Mouse (Mus musculus) erythroblast, adult 5-6 weeks (primary cell): ENCODE measurements around the gene Npm1. TPM values are rescaled to one million over a fixed set of nuclear protein-coding genes. Genes with fewer than 3 reads are reported as not detected.

ENCODE experiments used
- ATAC-seq: replicated peaks from 2 replicates; pipeline ENCODE4 v1.8.0; 2016; ENCODE audit warnings: moderate number of reproducible peaks, mild to moderate bottlenecking, moderate TSS enrichment, inconsistent platforms; ENCODE audit not compliant: poor library complexity, low FRiP score, severe bottlenecking
- total RNA-seq, 2 experiments: library from RNA; stranded (forward) in 1 of 2; stranded (reverse) in 1 of 2; fragments of 150-400 nt in 1 of 2; fragments of 200-764, 138-1000 nt in 1 of 2; gene quantifications; 2 replicates each; pipeline versions ENCODE4 v1.2.3 to v1.2.4; 2015 to 2017; ENCODE audit warnings: low replicate concordance in 2 of 2

Npm1 gene
- total RNA-seq, 2 experiments from 2014 or later: 435 to 473 TPM

DNA sequence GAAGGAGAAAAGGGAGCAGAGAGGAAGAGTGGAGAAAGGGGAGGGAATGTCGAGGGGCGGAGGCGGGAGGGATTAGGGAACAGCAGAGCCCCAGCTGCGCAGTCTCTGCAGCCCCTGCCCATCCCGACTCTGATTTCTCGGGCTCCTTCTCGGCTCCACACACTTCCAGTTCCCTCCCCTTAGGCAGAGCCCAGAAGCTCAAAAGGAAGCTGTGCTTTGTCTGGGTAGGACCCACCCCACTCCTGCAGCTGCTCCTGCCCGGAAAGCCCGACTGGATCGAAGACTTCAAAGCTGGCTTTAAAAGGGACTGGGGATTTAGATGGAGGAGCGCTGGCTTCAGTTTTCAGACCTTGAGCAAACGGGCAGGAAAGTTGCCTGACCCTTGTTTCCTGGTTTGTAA is 30.7 kb upstream of the Npm1 start:
- no peak for ATAC-seq

DNA sequence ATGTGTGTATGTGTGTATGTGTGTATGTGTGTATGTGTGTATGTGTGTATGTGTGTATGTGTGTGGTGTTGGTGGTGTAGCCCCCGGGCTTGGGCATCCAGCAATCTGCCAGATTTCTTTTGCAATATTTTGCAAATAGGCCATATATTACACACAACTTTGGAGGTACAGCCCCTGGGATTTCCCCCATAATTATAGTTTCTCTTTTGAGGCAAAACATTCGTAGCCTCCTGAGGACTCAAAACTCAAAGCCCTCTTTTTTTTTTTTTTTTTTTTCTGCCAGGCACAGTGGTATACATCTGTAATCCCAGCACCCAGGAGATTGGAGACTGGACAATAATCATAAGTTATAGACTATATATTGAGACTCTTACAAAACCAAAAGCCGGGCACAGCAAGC is 18.8 kb upstream of the Npm1 start:
- ATAC-seq: no peak

DNA sequence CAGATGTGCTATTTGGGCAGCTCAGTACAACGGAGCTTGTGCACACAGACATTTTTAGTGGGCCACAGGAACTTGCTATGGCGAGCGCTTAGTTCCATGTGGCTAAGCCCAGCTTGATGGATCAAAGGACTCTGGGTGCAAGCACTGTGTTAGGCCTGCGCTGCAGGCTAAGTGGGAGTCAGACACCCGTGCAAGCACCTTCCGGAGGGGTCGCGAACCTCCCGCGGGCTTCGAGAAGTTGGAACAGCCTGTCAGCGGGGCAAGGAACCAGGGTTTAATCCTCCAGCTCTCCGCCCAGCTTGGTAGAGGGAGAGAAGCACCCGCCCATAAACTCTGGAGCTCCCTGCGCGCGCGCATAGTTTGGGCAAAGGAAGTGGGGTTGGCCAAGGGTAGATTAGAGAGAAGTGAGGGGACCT is 17.7 kb upstream of the Npm1 start:
- ATAC-seq: no peak

DNA sequence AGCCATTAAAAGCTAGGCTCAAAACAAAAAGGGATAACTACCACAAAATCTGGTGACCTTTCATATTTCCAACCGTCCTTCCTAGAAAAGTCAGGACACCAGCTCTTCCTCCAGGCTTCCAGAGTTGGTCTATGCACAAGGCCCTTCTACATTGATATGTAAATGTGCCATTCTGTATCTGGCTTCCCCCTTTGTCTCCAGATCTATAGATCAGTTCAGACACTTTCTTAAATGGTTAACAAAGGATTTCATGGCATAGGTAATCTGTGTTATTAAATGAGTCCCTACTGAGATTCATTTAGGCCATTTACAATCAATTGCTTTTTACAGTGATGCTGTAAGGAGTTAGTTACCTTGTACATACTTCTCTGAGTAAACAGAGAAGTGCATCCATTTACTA is 16.8 kb upstream of the Npm1 start:
- no peak for ATAC-seq

DNA sequence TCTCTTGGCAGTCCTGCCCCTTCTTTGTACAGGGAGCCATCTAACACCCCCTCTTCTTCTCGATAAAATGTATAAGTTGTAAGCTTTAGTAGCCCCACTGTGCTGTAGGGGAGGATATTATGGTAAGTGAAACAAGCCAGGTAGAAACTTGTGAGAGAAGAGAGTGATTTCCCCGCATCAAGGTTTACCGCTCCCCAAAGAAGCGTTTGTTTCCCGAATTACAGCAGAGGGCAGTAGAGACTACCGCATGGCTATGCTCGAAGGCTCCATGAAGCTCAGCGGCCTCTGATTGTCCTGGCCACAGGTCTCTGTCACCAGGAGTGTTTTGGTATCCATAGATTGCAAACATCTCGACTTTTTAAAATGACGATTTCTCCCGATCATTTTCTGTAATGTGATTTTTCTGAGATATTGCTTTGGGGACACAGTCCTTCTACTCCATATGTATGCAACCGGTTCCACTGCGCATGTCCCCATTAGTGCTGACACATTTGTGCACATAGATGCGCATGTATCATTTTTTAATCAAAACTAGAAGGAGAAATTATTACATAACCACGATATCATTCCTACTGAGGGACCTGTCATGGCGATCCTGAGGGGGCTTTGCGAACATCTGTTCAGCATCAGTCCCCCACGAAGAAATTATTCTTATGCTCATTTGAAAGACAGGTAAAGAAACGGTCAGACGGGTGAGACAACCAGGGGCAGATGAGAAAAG is 13.7 kb upstream of the Npm1 start:
- ATAC-seq: no peak

DNA sequence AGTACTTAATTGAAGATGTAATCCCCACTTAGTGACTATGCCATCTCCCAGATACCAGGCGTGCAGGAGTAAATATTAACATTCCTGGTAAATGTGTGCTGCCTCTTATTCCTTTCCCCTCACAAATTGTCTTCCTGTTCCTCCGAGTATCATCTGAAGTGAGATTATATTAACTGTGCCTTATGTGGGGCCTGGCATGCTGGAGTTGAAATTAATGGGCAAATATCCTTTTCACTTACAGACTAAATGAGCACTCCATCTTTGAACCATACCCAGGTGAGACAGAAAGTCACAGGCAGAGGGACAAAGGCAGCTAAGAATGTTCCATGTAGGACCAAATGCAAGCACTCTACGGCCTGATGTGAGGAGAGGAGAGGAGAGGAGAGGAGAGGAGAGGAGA is 12.8 kb upstream of the Npm1 start:
- no peak for ATAC-seq

DNA sequence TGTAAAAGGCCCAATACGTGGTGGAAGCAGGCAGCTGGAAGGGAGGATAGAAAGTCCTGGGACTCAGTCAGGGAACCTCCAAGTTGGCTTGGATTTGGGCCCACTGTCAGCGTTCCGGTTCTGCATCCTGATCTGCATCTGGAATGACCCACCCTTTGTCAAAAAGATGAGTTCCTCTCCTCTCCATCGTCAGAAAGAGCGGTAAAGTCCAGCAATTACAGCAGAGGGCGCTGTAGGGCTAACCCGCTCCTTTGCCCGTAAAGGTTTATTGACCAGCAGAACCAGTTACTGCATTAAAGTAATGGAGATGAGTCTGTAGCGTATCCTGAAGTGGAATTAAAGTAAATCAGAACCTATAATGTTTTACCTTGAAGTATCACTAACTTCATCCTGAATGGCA is 7.5 kb upstream of the Npm1 start:
- ATAC-seq: no peak

GRCm38 (mm10) chr11:33162211-33162997 is 602 bp downstream of the Npm1 start:
- peak; percentile 36 for ATAC-seq

GRCm38 (mm10) chr11:33159741-33160140 is 3.3 kb downstream of the Npm1 start:
- ATAC-seq: no peak

DNA sequence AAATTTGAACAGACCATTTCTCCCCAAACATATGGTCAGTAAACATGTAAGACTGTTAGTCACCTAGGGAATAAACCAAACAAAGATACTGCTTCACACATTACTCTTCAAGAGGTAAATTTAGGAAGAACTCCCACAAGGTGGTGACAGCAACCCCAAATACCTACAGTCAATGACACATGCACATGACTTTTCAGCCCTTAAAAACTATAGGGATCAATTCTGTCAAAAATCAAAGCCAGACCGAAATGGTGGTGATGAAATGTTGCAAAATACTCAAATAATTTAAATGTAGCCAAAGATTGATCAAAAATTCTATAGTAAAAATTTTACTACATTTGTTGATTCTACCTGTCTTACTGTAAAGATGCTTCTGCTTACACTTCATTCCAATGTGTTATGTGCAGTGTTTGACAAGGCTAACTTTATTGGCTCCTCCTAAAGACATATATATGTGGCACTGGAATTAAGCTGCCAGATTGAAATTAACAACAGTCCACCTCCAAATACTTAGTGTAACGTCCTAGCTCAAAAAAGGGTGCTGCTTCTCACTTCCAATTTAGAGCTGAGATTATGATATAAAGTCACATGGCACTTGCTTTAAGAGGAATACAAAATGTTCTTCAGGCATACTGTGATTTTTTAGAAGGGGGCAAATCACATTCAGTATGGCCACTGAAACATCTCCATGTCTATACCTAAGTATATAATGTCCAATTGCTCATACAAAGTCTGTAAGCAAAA is 5.4 kb downstream of the Npm1 start:
- no peak for ATAC-seq

DNA sequence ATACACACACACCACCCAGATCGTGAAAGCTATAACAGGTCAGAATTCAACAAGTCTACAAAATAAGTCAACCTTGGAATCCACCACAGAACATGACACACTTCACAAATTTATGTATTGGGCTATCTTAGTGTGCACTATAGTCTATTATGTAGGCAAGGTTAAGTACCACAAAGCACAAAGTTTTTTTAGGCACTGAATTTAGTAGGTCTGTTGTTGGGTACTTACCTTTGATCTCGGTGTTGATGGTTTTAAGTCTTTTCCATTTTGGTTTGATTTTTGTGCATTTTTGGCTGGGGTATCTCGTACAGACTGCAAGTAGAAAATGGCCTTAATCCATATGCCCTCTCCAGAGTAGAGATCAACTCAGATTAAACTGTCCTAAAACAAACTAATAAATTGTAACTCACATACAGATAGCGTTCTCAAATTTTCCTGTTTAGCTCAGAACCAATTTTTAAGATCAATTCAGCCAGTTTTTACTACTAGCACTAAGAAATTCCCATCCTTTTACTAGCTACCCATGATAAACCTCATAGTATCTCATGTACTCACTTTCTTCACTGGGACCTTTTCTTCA is 6.5 kb downstream of the Npm1 start:
- ATAC-seq: no peak

GRCm38 (mm10) chr11:33154459-33154858 is 8.5 kb downstream of the Npm1 start:
- no peak for ATAC-seq

GRCm38 (mm10) chr11:33152997-33153396 is 10.0 kb downstream of the Npm1 start:
- ATAC-seq: no peak

DNA sequence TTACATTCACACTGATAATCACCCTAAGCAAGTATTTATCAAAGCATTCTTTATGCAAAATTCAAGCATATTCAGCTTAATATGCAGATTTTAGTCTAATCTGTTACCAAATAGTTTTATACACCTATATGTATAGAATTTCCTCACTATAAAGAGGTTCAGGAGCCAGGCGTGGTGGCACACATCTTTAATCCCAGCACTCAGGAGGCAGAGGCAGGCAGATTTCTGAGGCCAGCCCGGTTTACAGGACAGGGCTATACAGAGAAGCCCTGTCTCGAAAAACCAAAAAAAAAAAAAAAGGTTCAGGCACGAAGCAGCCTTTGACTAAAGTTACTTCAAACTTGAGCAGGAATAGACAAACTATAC is 11.2 kb downstream of the Npm1 start:
- ATAC-seq: no peak

DNA sequence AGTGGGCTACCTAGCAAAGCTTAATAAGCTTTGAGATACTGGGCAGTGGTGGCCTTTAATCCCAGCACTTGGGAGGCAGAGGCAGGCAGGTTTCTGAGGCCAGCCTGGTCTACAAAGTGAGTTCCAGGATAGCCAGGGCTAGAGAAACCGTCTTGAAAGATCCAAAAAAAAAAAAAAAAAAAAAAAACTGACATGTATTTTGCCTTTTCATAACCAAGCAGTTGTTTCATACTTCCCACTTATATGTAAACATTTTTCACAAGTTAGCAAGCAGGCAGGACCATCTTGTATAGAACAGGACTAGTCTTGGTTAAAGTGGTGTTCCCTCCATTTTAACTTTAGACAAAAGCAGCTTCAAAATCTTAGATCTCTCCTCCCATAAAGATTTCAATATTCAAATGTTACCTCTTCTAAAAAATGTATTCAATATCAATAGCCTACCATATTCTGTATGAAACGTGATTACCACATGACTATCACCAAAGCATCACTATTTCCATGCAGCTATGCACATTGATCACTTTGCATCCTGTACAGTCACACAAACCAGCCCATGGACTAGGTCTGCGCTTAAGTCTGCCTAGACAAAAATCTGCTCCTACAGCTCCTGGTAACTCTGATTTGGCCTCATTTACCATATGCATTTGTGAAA is 11.8 kb downstream of the Npm1 start:
- ATAC-seq: no peak

- ATAC-seq: no peak
These were observed 12.6 kb downstream of the Npm1 start for GRCm38 (mm10) chr11:33150364-33150763.

DNA sequence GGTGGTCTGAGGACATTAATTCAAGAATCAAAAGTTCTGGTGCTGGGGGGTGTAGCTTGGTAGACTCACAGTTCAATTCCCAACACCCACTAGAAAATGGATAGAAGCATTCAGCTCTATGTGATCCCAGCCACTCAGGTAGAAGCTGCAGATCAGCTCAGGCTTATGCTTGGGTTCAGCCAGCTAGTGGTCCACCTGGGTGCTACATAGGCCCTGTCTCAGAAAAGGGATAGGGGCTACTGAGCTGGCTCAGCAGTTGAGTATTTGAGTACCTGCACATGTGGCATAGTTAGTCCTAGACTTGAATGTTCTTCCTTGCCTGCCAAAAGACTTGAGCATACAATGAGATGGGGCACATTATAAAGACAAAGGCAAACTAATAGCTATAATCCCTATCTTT is 13.6 kb downstream of the Npm1 start:
- no peak for ATAC-seq

GRCm38 (mm10) chr11:33149088-33149436 is 13.9 kb downstream of the Npm1 start:
- ATAC-seq: no peak

DNA sequence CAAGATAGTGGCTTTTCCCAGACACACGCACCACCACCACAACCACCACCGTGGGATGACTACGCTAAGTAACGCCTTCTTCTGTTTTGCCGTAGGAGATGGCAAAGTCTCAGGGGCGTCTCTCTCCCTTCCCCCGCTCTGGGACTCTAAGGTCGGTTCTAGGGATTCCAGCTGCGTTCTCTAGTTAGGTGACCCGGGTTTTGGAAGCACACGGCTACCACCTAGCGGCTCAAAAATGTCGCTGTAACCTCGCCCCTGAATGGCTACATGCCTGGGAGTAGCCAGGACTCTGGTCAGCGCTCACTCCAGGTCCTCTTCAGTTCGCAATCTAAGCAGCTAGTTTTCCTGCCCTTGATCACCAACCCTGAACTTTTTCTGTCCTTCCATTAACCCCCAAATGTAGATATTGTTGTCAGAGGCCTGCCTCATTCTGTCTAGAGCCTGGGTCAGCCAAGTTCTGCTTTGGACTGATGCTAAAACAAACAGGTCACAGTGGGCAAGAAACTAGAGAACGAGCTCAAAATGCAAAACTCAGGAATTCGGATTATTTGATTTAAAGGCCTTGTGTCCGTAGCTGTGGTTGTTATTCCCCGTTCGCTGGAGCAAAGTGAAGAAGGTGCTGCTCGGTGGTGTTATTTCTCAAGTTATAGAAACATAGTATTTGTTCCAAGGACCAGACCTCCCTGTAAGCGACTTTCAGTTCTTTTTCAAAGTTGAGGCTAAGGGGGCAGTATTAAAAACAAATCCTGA is 14.5 kb downstream of the Npm1 start:
- no peak for ATAC-seq
